Mouse (Mus musculus) embryonic facial prominence, embryonic 15.5 days (tissue): ENCODE data around the gene Cacng8. TPM values are rescaled to one million over a fixed set of nuclear protein-coding genes. Genes with fewer than 3 reads are reported as not detected.
A peak's percentile ranks its signal among the peaks of the same experiment; 100 is the strongest.

Experiments used
- ATAC-seq: fragments of 200-750 bp; cut with Nextera tagmentation; 2 replicates; pipeline ENCODE4 v1.8.0; 2017; ENCODE audit warnings: low read depth, moderate TSS enrichment; ENCODE audit not compliant: insufficient number of reproducible peaks, low FRiP score, low TSS enrichment
- H3K27ac ChIP-seq: fragments of 300-500 bp; sonication (generic); replicated peaks from 2 replicates; pipeline ENCODE4 v1.5.1; 2015; ENCODE audit warnings: mild to moderate bottlenecking, inconsistent platforms
- H3K27me3 ChIP-seq: fragments of 300-500 bp; sonication (generic); 2 replicates; pipeline ENCODE4 v1.6.1; 2015; ENCODE audit warnings: inconsistent platforms
- H3K36me3 ChIP-seq: fragments of 300-500 bp; sonication (generic); 2 replicates; pipeline ENCODE4 v1.6.1; 2015; ENCODE audit warnings: mild to moderate bottlenecking, inconsistent platforms
- H3K4me1 ChIP-seq: fragments of 300-500 bp; sonication (generic); 2 replicates; pipeline ENCODE4 v1.6.1; 2015; ENCODE audit warnings: inconsistent platforms
- H3K4me2 ChIP-seq: fragments of 300-500 bp; sonication (generic); replicated peaks from 2 replicates; pipeline ENCODE4 v1.6.1; 2015; ENCODE audit warnings: mild to moderate bottlenecking, inconsistent platforms
- H3K4me3 ChIP-seq: fragments of 300-500 bp; sonication (generic); replicated peaks from 2 replicates; pipeline ENCODE4 v1.5.1; 2015; ENCODE audit warnings: mild to moderate bottlenecking, inconsistent platforms
- H3K9ac ChIP-seq: fragments of 300-500 bp; sonication (generic); 2 replicates; pipeline ENCODE4 v1.6.1; 2015; ENCODE audit warnings: inconsistent platforms
- H3K9me3 ChIP-seq: fragments of 300-500 bp; sonication (generic); replicated peaks from 2 replicates; pipeline ENCODE4 v1.6.1; 2016; ENCODE audit warnings: inconsistent platforms
- WGBS: fragments of 180-500 bp; shearing (Covaris S2); methylation state at CpG from one replicate; pipeline ENCODE4 v1.1.7; 2015; 5-methylcytosine and 5-hydroxymethylcytosine counted together
- polyA plus RNA-seq: library from polyadenylated mRNA; unstranded; fragments of >200 nt; fragmentation: Nextera tagmentation; extraction: Ambion mirVana; gene quantifications from 2 replicates; pipeline ENCODE4 v1.2.1, GENCODE M21; 2015

Cacng8 gene
- polyA plus RNA-seq, 1 experiment from 2014 or later = 3.0 TPM

GRCm38 (mm10) chr7:3411160-3411941, 20.9 kb downstream of the Cacng8 start:
- Histone ChIP-seq H3K9ac (no peak overlapping the region; the same call in 1 of the 2 replicates), H3K27me3 (peaks cover 63% of the 10 kb centered on the region), H3K4me3 (peak overlapping the region; percentile 41), H3K4me1 (peaks cover 23% of the 10 kb centered on the region), H3K4me2 (peak overlapping the region; percentile 65), H3K9me3 (no peaks in the 10 kb centered on the region), H3K27ac (no peak overlapping the region), H3K36me3 (no peaks in the 10 kb centered on the region)
- 1% methylated on average over 33 of the region's 33 CpGs for WGBS
- ATAC-seq = peak; percentile 86

- no peak overlapping the region for H3K27ac ChIP-seq
- H3K27me3 ChIP-seq = peaks cover 69% of the 10 kb centered on the region
- H3K36me3 ChIP-seq = no peaks in the 10 kb centered on the region
- H3K4me1 ChIP-seq = peaks cover 23% of the 10 kb centered on the region
- ATAC-seq = no peak
- no peaks in the 10 kb centered on the region for H3K9me3 ChIP-seq
- 3% methylated on average over 20 of the region's 20 CpGs for WGBS
- H3K4me3 ChIP-seq = peak overlapping the region; percentile 41
- H3K9ac ChIP-seq = no peak overlapping the region
- H3K4me2 ChIP-seq = peak overlapping the region; percentile 65
These were observed 21.6 kb downstream of the Cacng8 start for GRCm38 (mm10) chr7:3412036-3412435.

- H3K4me2 ChIP-seq = peak overlapping the region; percentile 100
- peaks cover 23% of the 10 kb centered on the region for H3K4me1 ChIP-seq
- no peak overlapping the region for H3K27ac ChIP-seq
- no peak for ATAC-seq
- H3K27me3 ChIP-seq = peaks cover 82% of the 10 kb centered on the region
- H3K9me3 ChIP-seq = no peaks in the 10 kb centered on the region
- H3K9ac ChIP-seq = peak overlapping the region; percentile 13; the same call in 1 of the 2 replicates
- H3K4me3 ChIP-seq = peak overlapping the region; percentile 55
- under 1% methylated on average over 47 of the region's 47 CpGs for WGBS
- no peaks in the 10 kb centered on the region for H3K36me3 ChIP-seq
These were observed 24.4 kb downstream of the Cacng8 start for GRCm38 (mm10) chr7:3414888-3415287.

- no peaks in the 10 kb centered on the region for H3K9me3 ChIP-seq
- no peak overlapping the region for H3K27ac ChIP-seq
- H3K4me2 ChIP-seq = peak overlapping the region; percentile 100
- no peaks in the 10 kb centered on the region for H3K36me3 ChIP-seq
- 0% methylated on average over 47 of the region's 60 CpGs for WGBS
- peak overlapping the region; percentile 55 for H3K4me3 ChIP-seq
- no peak overlapping the region for H3K9ac ChIP-seq
- peaks cover 23% of the 10 kb centered on the region for H3K4me1 ChIP-seq
- H3K27me3 ChIP-seq = peaks cover 82% of the 10 kb centered on the region
- ATAC-seq = peak; percentile 45; the same call in 1 of the 2 replicates
These were observed 24.9 kb downstream of the Cacng8 start for GRCm38 (mm10) chr7:3415378-3415777.

GRCm38 (mm10) chr7:3419941-3420340, 29.5 kb downstream of the Cacng8 start:
- H3K4me2 ChIP-seq = no peak overlapping the region
- no peak overlapping the region for H3K4me3 ChIP-seq
- H3K36me3 ChIP-seq = no peaks in the 10 kb centered on the region
- 32% methylated on average over 6 of the region's 6 CpGs for WGBS
- no peak overlapping the region for H3K9ac ChIP-seq
- peaks cover 86% of the 10 kb centered on the region for H3K27me3 ChIP-seq
- H3K4me1 ChIP-seq = peaks cover 13% of the 10 kb centered on the region
- no peak overlapping the region for H3K27ac ChIP-seq
- no peak for ATAC-seq
- H3K9me3 ChIP-seq = no peaks in the 10 kb centered on the region

- peaks cover 11% of the 10 kb centered on the region for H3K4me1 ChIP-seq
- H3K36me3 ChIP-seq = no peaks in the 10 kb centered on the region
- H3K4me3 ChIP-seq = no peak overlapping the region
- H3K9ac ChIP-seq = no peak overlapping the region
- ATAC-seq = no peak
- 47% methylated on average over 5 of the region's 5 CpGs for WGBS
- no peak overlapping the region for H3K4me2 ChIP-seq
- H3K27ac ChIP-seq = no peak overlapping the region
- no peaks in the 10 kb centered on the region for H3K9me3 ChIP-seq
- H3K27me3 ChIP-seq = peaks cover 86% of the 10 kb centered on the region
These were observed 30.0 kb downstream of the Cacng8 start for GRCm38 (mm10) chr7:3420466-3420865.

- Histone ChIP-seq H3K4me2 (no peak overlapping the region), H3K4me3 (no peak overlapping the region), H3K4me1 (peaks cover 7% of the 10 kb centered on the region), H3K27ac (no peak overlapping the region), H3K36me3 (no peaks in the 10 kb centered on the region), H3K27me3 (peaks cover 85% of the 10 kb centered on the region), H3K9ac (no peak overlapping the region), H3K9me3 (no peaks in the 10 kb centered on the region)
- ATAC-seq = no peak
- 71% methylated on average over 3 of the region's 3 CpGs for WGBS
These were observed 30.8 kb downstream of the Cacng8 start for GRCm38 (mm10) chr7:3421297-3421696.

GRCm38 (mm10) chr7:3422051-3422450, 31.6 kb downstream of the Cacng8 start:
- Histone ChIP-seq H3K27me3 (peaks cover 83% of the 10 kb centered on the region), H3K9ac (no peak overlapping the region)

GRCm38 (mm10) chr7:3423430-3423829, 32.9 kb downstream of the Cacng8 start:
- Histone ChIP-seq H3K4me3 (0 out of 2 replicates have a peak overlapping the region, but pooled peaks have one; percentile 2), H3K36me3 (no peaks in the 10 kb centered on the region), H3K27me3 (peaks cover 71% of the 10 kb centered on the region), H3K4me2 (peak overlapping the region; percentile 27; the same call in 1 of the 2 replicates), H3K9ac (no peak overlapping the region), H3K9me3 (no peaks in the 10 kb centered on the region), H3K4me1 (peaks cover 7% of the 10 kb centered on the region), H3K27ac (no peak overlapping the region)
- peak; percentile 59 for ATAC-seq
- WGBS = 1% methylated on average over 30 of the region's 30 CpGs

More at GRCm38 (mm10) chr7:3422051-3422450, 31.6 kb downstream of the Cacng8 start:
- Histone ChIP-seq H3K4me3 (no peak overlapping the region), H3K4me2 (no peak overlapping the region), H3K36me3 (no peaks in the 10 kb centered on the region), H3K9me3 (no peaks in the 10 kb centered on the region), H3K4me1 (peaks cover 7% of the 10 kb centered on the region), H3K27ac (no peak overlapping the region)
- WGBS = 55% methylated on average over 7 of the region's 7 CpGs
- no peak for ATAC-seq

GRCm38 (mm10) chr7:3423895-3424294, 33.4 kb downstream of the Cacng8 start, which contains the start of gene Cacng6:
TSS of gene Cacng6 (plus strand) at chr7:3424195.
- Histone ChIP-seq H3K4me1 (peaks cover 7% of the 10 kb centered on the region), H3K27ac (no peak within 1 kb of the TSS), H3K9me3 (no peaks in the 10 kb centered on the region), H3K27me3 (peaks cover 71% of the 10 kb centered on the region), H3K4me3 (0 out of 2 replicates have a peak within 1 kb of the TSS, but pooled peaks have one; percentile 2), H3K4me2 (peak within 1 kb of the TSS; percentile 27; the same call in 1 of the 2 replicates), H3K36me3 (no peaks in the 10 kb centered on the region), H3K9ac (no peak within 1 kb of the TSS)
- no peak for ATAC-seq
- WGBS = 34% methylated on average over 4 of the region's 4 CpGs

GRCm38 (mm10) chr7:3425141-3425540, 34.7 kb downstream of the Cacng8 start:
- H3K4me1 ChIP-seq = peaks cover 7% of the 10 kb centered on the region
- peaks cover 63% of the 10 kb centered on the region for H3K27me3 ChIP-seq
- H3K4me3 ChIP-seq = no peak overlapping the region
- H3K9me3 ChIP-seq = no peaks in the 10 kb centered on the region
- H3K4me2 ChIP-seq = no peak overlapping the region
- H3K9ac ChIP-seq = no peak overlapping the region
- ATAC-seq = no peak
- no peak overlapping the region for H3K27ac ChIP-seq
- no peaks in the 10 kb centered on the region for H3K36me3 ChIP-seq
- 88% methylated on average over 5 of the region's 5 CpGs for WGBS
